Mouse (Mus musculus) E14TG2a.4 (cell line): ENCODE data around the gene Trpm5.

Experiments used
- H3K27me3 ChIP-seq: 2 replicates; pipeline ENCODE4 v1.6.1; 2014; ENCODE audit warnings: low read length, control low read depth; ENCODE audit not compliant: insufficient read depth
- H3K36me3 ChIP-seq: 2 replicates; pipeline ENCODE4 v1.6.1; 2014; ENCODE audit warnings: low read length, control low read depth; ENCODE audit not compliant: insufficient read depth
- H3K4me1 ChIP-seq: replicated peaks from 2 replicates; pipeline ENCODE4 v1.6.1; 2014; ENCODE audit warnings: low read depth, low read length, control low read depth
- H3K4me3 ChIP-seq: replicated peaks from 2 replicates; pipeline ENCODE4 v1.5.1; 2014; ENCODE audit warnings: mild to moderate bottlenecking, low read length
- H3K9me3 ChIP-seq: 2 replicates; pipeline ENCODE4 v1.6.1; 2014; ENCODE audit warnings: low read length, control low read depth
- CTCF ChIP-seq: conservative IDR thresholded peaks from 2 replicates; pipeline ENCODE4 v1.5.1; 2014; ENCODE audit warnings: low read length
- NANOG ChIP-seq: IDR thresholded peaks from 2 replicates; pipeline ENCODE4 v1.6.1; 2014; ENCODE audit warnings: borderline replicate concordance, low read length, mixed read lengths
- POU5F1 ChIP-seq: IDR thresholded peaks from 2 replicates; pipeline ENCODE4 v1.6.1; 2014; ENCODE audit warnings: low read length, borderline replicate concordance

The Trpm5 gene

GRCm38 (mm10) chr7:143034519-143035450 is 59.7 kb downstream of the Trpm5 start:
- no peak overlapping the region for H3K4me3 ChIP-seq
- H3K9me3 ChIP-seq: no peaks in the 10 kb centered on the region
- H3K4me1 ChIP-seq: no peaks in the 10 kb centered on the region
- peaks cover 12% of the 10 kb centered on the region; the same call in 1 of the 2 replicates for H3K36me3 ChIP-seq
- H3K27me3 ChIP-seq: peaks cover 6% of the 10 kb centered on the region; the same call in 1 of the 2 replicates
- TF ChIP-seq NANOG: no peak
- TF ChIP-seq POU5F1: no peak
- no peak for TF ChIP-seq CTCF

- no peaks in the 10 kb centered on the region for H3K9me3 ChIP-seq
- no peaks in the 10 kb centered on the region for H3K4me1 ChIP-seq
- H3K36me3 ChIP-seq: peaks cover 12% of the 10 kb centered on the region; the same call in 1 of the 2 replicates
- TF ChIP-seq POU5F1 (no peak), NANOG (no peak), CTCF (no peak)
- H3K4me3 ChIP-seq: no peak overlapping the region
- peaks cover 6% of the 10 kb centered on the region; the same call in 1 of the 2 replicates for H3K27me3 ChIP-seq
Observed at GRCm38 (mm10) chr7:143034112-143034511, 60.3 kb downstream of the Trpm5 start.

- TF ChIP-seq CTCF (no peak), NANOG (no peak), POU5F1 (no peak)
- Histone ChIP-seq H3K9me3 (no peaks in the 10 kb centered on the region), H3K4me3 (no peak overlapping the region), H3K27me3 (peaks cover 6% of the 10 kb centered on the region; the same call in 1 of the 2 replicates), H3K36me3 (peaks cover 12% of the 10 kb centered on the region; the same call in 1 of the 2 replicates), H3K4me1 (no peaks in the 10 kb centered on the region)
Observed at GRCm38 (mm10) chr7:143033581-143033980, 60.9 kb downstream of the Trpm5 start.

GRCm38 (mm10) chr7:143031816-143032215 is 62.6 kb downstream of the Trpm5 start:
- TF ChIP-seq CTCF (no peak), NANOG (no peak), POU5F1 (no peak)
- no peaks in the 10 kb centered on the region for H3K9me3 ChIP-seq
- H3K4me1 ChIP-seq: no peaks in the 10 kb centered on the region
- peaks cover 12% of the 10 kb centered on the region; the same call in 1 of the 2 replicates for H3K36me3 ChIP-seq
- no peak overlapping the region for H3K4me3 ChIP-seq
- H3K27me3 ChIP-seq: peaks cover 4% of the 10 kb centered on the region; the same call in 1 of the 2 replicates

- TF ChIP-seq POU5F1 (no peak), NANOG (no peak), CTCF (no peak)
- H3K4me3 ChIP-seq: no peak overlapping the region
- H3K9me3 ChIP-seq: no peaks in the 10 kb centered on the region
- H3K27me3 ChIP-seq: no peaks in the 10 kb centered on the region
- no peaks in the 10 kb centered on the region for H3K4me1 ChIP-seq
- no peaks in the 10 kb centered on the region for H3K36me3 ChIP-seq
Observed at GRCm38 (mm10) chr7:143027196-143027595, 67.2 kb downstream of the Trpm5 start.

GRCm38 (mm10) chr7:143025496-143025895 is 68.9 kb downstream of the Trpm5 start:
- Histone ChIP-seq H3K9me3 (no peaks in the 10 kb centered on the region), H3K4me1 (peaks cover 9% of the 10 kb centered on the region; the same call in 1 of the 2 replicates), H3K4me3 (no peak overlapping the region), H3K27me3 (no peaks in the 10 kb centered on the region; the same call in 1 of the 2 replicates), H3K36me3 (no peaks in the 10 kb centered on the region)
- TF ChIP-seq NANOG: no peak
- no peak for TF ChIP-seq CTCF
- no peak for TF ChIP-seq POU5F1

GRCm38 (mm10) chr7:143024293-143024692 is 70.1 kb downstream of the Trpm5 start:
- Histone ChIP-seq H3K4me3 (no peak overlapping the region), H3K4me1 (peaks cover 9% of the 10 kb centered on the region; the same call in 1 of the 2 replicates), H3K27me3 (no peaks in the 10 kb centered on the region; the same call in 1 of the 2 replicates), H3K36me3 (no peaks in the 10 kb centered on the region), H3K9me3 (no peaks in the 10 kb centered on the region)
- TF ChIP-seq CTCF: no peak
- no peak for TF ChIP-seq NANOG
- no peak for TF ChIP-seq POU5F1

GRCm38 (mm10) chr7:143023499-143023898 is 70.9 kb downstream of the Trpm5 start:
- Histone ChIP-seq H3K9me3 (no peaks in the 10 kb centered on the region), H3K4me3 (no peak overlapping the region), H3K27me3 (no peaks in the 10 kb centered on the region; the same call in 1 of the 2 replicates), H3K4me1 (peaks cover 9% of the 10 kb centered on the region; the same call in 1 of the 2 replicates), H3K36me3 (no peaks in the 10 kb centered on the region)
- TF ChIP-seq CTCF (no peak), POU5F1 (no peak), NANOG (no peak)
